Mouse (Mus musculus) testis, adult 2 months (tissue): Measurements from ENCODE around the gene Lexm.

ENCODE experiments used
- CTCF ChIP-seq: fragments of 200-500 bp; IDR thresholded peaks from 2 replicates; pipeline ENCODE4 v1.5.1; 2012; ENCODE audit warnings: low read depth, mild to moderate bottlenecking, inconsistent platforms, low read length, moderate library complexity; ENCODE audit not compliant: control insufficient read depth, insufficient read depth, insufficient replicate concordance
- POLR2A ChIP-seq: fragments of 200-500 bp; IDR thresholded peaks from 2 replicates; pipeline ENCODE4 v1.6.1; 2012; ENCODE audit warnings: low read depth, mild to moderate bottlenecking, inconsistent platforms, low read length, moderate library complexity; ENCODE audit not compliant: control insufficient read depth

DNA sequence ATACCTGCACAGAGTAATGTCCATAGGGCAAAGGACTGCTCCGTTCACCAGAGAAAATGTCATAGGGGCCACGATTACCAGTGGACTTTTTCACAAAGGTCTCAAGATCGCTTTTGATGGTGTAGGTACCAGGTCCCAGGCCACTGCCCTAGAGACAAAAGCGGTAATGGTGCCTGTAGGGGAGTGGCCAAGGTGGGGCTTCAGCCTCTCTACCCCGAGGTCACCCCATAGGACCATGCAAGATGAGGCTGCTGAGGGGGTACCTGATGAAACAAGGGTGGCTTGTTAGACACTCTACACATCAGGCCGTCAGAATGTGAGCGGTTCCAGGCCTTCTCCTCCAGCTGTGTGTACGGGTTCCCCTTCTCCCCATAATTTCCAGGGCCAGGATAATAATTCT lies 3.9 kb downstream of the Lexm start:
- TF ChIP-seq CTCF (no peak), POLR2A (no peak)
